In genomic region chr13:55917316-55917715, GRCm38 (mm10) we compare ENCODE assay signal across 24 mouse cellular contexts.
"Had no signal": no experiment of that assay in that cellular context is flagged by ENCODE, and none has a peak within 500 bp of the region (broad histone marks: within the 10 kb centered on the region; RNA-seq: fewer than 3 reads in every experiment).

No protein-coding gene starts in this region.

- H3K27ac ChIP-seq: heart, embryonic 10.5 days; hindbrain, embryonic 10.5 days; hindbrain, embryonic 13.5 days; hindbrain, embryonic 15.5 days; hindbrain, postnatal 0 days; kidney, embryonic 15.5 days; kidney, postnatal 0 days; limb, embryonic 10.5 days; limb, embryonic 12.5 days; liver, embryonic 13.5 days had no signal

- ATAC-seq: hindbrain, postnatal 0 days; intestine, embryonic 16.5 days had no signal

- H3K4me1 ChIP-seq: liver, embryonic 13.5 days had no signal

- H3K36me3 ChIP-seq: heart, embryonic 10.5 days; heart, embryonic 12.5 days; hindbrain, embryonic 10.5 days; hindbrain, embryonic 13.5 days; hindbrain, embryonic 15.5 days; kidney, embryonic 15.5 days; limb, embryonic 10.5 days; limb, embryonic 12.5 days; liver, embryonic 13.5 days had no signal

- H3K4me2 ChIP-seq: heart, embryonic 12.5 days; hindbrain, embryonic 13.5 days; hindbrain, embryonic 15.5 days; kidney, embryonic 15.5 days; limb, embryonic 12.5 days; liver, embryonic 11.5 days; liver, embryonic 13.5 days had no signal

- H3K9me3 ChIP-seq: heart, embryonic 10.5 days; heart, embryonic 12.5 days; hindbrain, embryonic 10.5 days; hindbrain, embryonic 13.5 days; hindbrain, embryonic 15.5 days; kidney, embryonic 15.5 days; limb, embryonic 10.5 days; limb, embryonic 12.5 days; liver, embryonic 13.5 days had no signal

- DNase-seq: gastrocnemius, postnatal 25 days; heart, adult 18-20 months; heart, postnatal 4 days; kidney, adult 11 months; kidney, adult 2 months; kidney, adult 9 months; kidney, postnatal 14 days; kidney, postnatal 36 days; layer of hippocampus, adult 9-11 months; layer of hippocampus, postnatal 36 days; liver; liver, embryonic 13.5 days had no signal

- H3K4me3 ChIP-seq: heart, embryonic 10.5 days; heart, embryonic 12.5 days; hindbrain, embryonic 10.5 days; hindbrain, embryonic 13.5 days; hindbrain, embryonic 15.5 days; kidney, embryonic 15.5 days; limb, embryonic 10.5 days; limb, embryonic 12.5 days; liver, embryonic 13.5 days had no signal

- H3K9ac ChIP-seq: heart, embryonic 12.5 days; hindbrain, embryonic 13.5 days; hindbrain, embryonic 15.5 days; kidney, embryonic 15.5 days; limb, embryonic 12.5 days; liver, embryonic 13.5 days had no signal

- H3K27me3 ChIP-seq: hindbrain, embryonic 15.5 days had no signal
